8 mouse cellular contexts compared by ENCODE assay signal in genomic region chr13:58589517-58589858, GRCm38 (mm10). TPM values are rescaled to one million over a fixed set of nuclear protein-coding genes. Genes with fewer than 3 reads are reported as not detected.
DNase-seq lines count a peak whose midpoint lies in the region; ATAC-seq and TF ChIP-seq lines count a peak whose summit lies in the region.

No protein-coding gene starts in this region.

- H3K9ac ChIP-seq in ES-E14 (ENCODE audit: insufficient read depth, low read depth, low read length, poor library complexity, severe bottlenecking), result no peak overlapping the region
- H3K9ac ChIP-seq in lung, embryonic 16.5 days (ENCODE audit: low read length), result peak overlapping the region; percentile 34; the same call in 1 of the 2 replicates

- no peak overlapping the region for H3K4me3 ChIP-seq in ES-E14 (ENCODE audit: insufficient read depth in 1 of 2, low read depth in 1 of 2, low read length in 2 of 2, poor library complexity in 1 of 2, severe bottlenecking in 1 of 2)
- H3K4me3 ChIP-seq in lung, embryonic 16.5 days (ENCODE audit: low read length), result peak overlapping the region; percentile 25

- no peaks in the 10 kb centered on the region for H3K36me3 ChIP-seq in ES-E14 (ENCODE audit: control insufficient read depth, insufficient read depth, low read length, poor library complexity, severe bottlenecking)
- H3K36me3 ChIP-seq in lung, embryonic 16.5 days (ENCODE audit: control insufficient read depth, insufficient read depth, low read length), result no peaks in the 10 kb centered on the region

- no peaks in the 10 kb centered on the region for H3K27me3 ChIP-seq in lung, embryonic 16.5 days (ENCODE audit: control insufficient read depth, insufficient read depth, low read depth, low read length)

- in situ Hi-C loops in ES-E14 (cut with MboI; ENCODE audit: low sequenced_read_pairs in 2 of 2, unreplicated experiment in 2 of 2), result no loop called here

- WGBS in lung, embryonic 16.5 days, result 2% methylated on average over 9 of the region's 9 CpGs

- H3K4me1 ChIP-seq in ES-E14 (ENCODE audit: control insufficient read depth in 2 of 2, insufficient read depth in 2 of 2, low read length in 2 of 2, poor library complexity in 1 of 2), result peaks cover 0 to 12% of the 10 kb centered on the region in 2 experiments; a peak in 1 of 4 replicates
- peaks cover 5% of the 10 kb centered on the region; the same call in 1 of the 2 replicates for H3K4me1 ChIP-seq in lung, embryonic 16.5 days (replicated peaks; ENCODE audit: control insufficient read depth, insufficient read depth, low read length)

- peak; percentile 54 to 62; a peak in 3 of 4 replicates for ATAC-seq in hematopoietic stem cell, adult 5-6 weeks (replicated peaks in 1 of 2; ENCODE audit: insufficient read depth in 1 of 2, low FRiP score in 2 of 2, low TSS enrichment in 1 of 2, low read depth in 1 of 2, poor library complexity in 2 of 2, severe bottlenecking in 2 of 2)
- peak; percentile 69 for ATAC-seq in lung, embryonic 16.5 days (ENCODE audit: low read depth)

- H3K27ac ChIP-seq in ES-E14 (ENCODE audit: insufficient read depth, low read depth, low read length, poor library complexity, severe bottlenecking), result no peak overlapping the region
- H3K27ac ChIP-seq in lung, embryonic 16.5 days (ENCODE audit: low read length), result no peak overlapping the region

- H3K9me3 ChIP-seq in ES-E14 (ENCODE audit: control insufficient read depth, insufficient read depth, low read depth, low read length), result no peaks in the 10 kb centered on the region
- no peaks in the 10 kb centered on the region for H3K9me3 ChIP-seq in lung, embryonic 16.5 days (ENCODE audit: control insufficient read depth, low read length)

- peak; percentile 78 for DNase-seq in ES-E14 (ENCODE audit: low read depth, low spot score)
- DNase-seq in cerebellum, adult 11 months, result peak; percentile 50
- peak; percentile 88 for DNase-seq in forelimb bud, embryonic 11.5 days (ENCODE audit: low read depth, low spot score)
- peak; percentile 63 for DNase-seq in layer of hippocampus, adult 9-11 months
- DNase-seq in retina, embryonic 14.5 days (ENCODE audit: low spot score), result peak; percentile 92
- DNase-seq in thymus, postnatal 36 days, result peak; percentile 56 to 64

- peak overlapping the region; percentile 48 for H3K4me2 ChIP-seq in lung, embryonic 16.5 days (ENCODE audit: low read depth, low read length)

TF ChIP-seq in ES-E14, 5 proteins besides CTCF, POLR2A, EP300 and RAD21:
- TF ChIP-seq MAFK (IDR thresholded peaks at IDR 0.05; ENCODE audit: insufficient read depth, low read depth, low read length), result no peak
- peak; percentile 30; the same call in 1 of the 2 replicates for TF ChIP-seq ZC3H11A (IDR thresholded peaks at IDR 0.05; ENCODE audit: borderline replicate concordance, low read depth, low read length)

RNA-seq across cellular contexts. Expression of gene Slc28a3, which starts 21.2 kb away (rescaled TPM):
- total RNA-seq in ES-E14 (2012; rRNA removed), result 0.27 and 0.42 TPM in 2 replicates
- 0.89 TPM in 1 of 2 replicates, not detected in the other for total RNA-seq in hematopoietic stem cell, adult 5-6 weeks (2017)
- 0.08 TPM in 1 of 2 replicates, not detected in the other for polyA plus RNA-seq in lung, embryonic 16.5 days (2015; fragmentation: Nextera tagmentation; extraction: Ambion mirVana)
